Mouse (Mus musculus) megakaryocyte, embryonic 14.5 days (primary cell): ENCODE measurements around the gene Rpl21.

Experiments used
- FLI1 ChIP-seq: IDR thresholded peaks from 2 replicates; pipeline ENCODE4 v1.6.1; 2012; ENCODE audit warnings: low read length, inconsistent platforms, mixed read lengths
- GATA1 ChIP-seq: IDR thresholded peaks from 3 replicates; pipeline ENCODE4 v1.6.1; 2012; ENCODE audit warnings: mixed read lengths, low read length, inconsistent platforms, borderline replicate concordance

DNA sequence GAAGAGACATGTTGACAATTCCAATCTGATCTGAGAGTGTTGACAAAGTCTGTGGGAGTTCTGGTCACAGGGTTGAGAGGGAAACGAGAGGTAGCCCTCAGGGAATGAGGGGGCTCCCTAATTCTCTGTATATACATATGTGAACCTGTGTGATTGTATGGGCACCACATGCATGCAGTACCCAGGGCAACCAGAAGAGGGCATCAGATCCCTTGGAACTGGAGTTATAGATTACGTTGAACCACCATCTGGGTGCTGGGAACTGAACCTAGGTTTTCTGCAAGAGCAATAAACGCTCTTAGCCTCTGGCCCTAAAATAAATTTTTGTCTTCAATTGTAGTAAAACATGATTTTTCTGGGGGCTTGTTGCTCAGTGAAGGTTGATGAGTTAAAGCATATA lies 23.4 kb downstream of the Rpl21 start:
- TF ChIP-seq GATA1 (no peak), FLI1 (no peak)
